Mouse (Mus musculus): ENCODE data around the gene 2410131K14Rik.

GRCm38 (mm10) chr5:118247378-118247777 is 2.4 kb downstream of the 2410131K14Rik start:
- TF ChIP-seq CTCF (IDR thresholded peaks at IDR 0.05) (no peak), EP300 (IDR thresholded peaks at IDR 0.05; ENCODE audit: insufficient read depth, low read depth, low read length) (no peak), POLR2A (IDR thresholded peaks at IDR 0.05; ENCODE audit: insufficient read depth, low read depth, low read length) (no peak)
